Mouse (Mus musculus): ENCODE measurements at regions not wholly inside any gene's neighbourhood (a gene's known extent, or its start where the extent isn't known, plus 50 kb on each side); places are given as distances from the start of the nearest gene placed in this dataset.

- TF ChIP-seq CTCF (IDR thresholded peaks at IDR 0.05; ENCODE audit: low read depth, low read length) = peak; percentile 52; the same call in 1 of the 2 replicates
- no peak for TF ChIP-seq POLR2A (IDR thresholded peaks at IDR 0.05; ENCODE audit: borderline replicate concordance, low read depth, low read length)
Measured at GRCm38 (mm10) chr1:77972301-77972717, 224.6 kb downstream of the Pax3 start.

All from bone marrow macrophage, adult 2 months (primary cell).